8 mouse cellular contexts compared by ENCODE assay signal in the genomic region with DNA sequence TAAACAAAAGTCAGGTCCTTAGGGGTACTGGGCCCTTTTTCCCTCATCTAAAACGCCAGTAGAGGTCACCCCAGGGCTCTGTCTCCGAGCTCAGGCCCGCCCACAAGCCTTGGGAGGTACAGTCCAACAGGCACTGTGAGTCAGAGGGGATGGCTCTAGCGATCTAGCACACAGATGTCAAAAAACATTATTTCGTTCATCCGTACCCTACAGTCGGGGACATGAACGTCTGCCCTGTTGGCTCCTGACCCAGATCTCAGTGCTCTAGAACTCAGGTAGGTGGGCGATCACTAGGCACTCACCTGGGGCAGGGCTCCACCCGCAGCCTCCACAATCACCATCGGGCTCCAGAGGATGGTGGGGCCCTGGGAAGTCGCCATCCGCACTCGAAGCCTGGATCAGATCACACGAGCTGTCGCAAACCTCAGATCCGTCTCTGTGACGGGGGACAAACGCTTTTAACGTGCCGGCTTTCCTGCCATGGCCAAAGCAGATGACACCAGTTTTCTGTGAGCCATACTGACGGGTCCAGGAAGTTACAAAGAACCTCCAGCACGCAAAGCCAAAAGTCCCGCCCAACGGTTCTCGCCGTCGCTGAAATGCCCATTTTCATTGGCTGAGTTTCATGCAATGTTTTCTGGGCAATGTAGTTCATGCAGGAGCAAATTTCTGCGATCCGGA. TPM values are rescaled to one million over a fixed set of nuclear protein-coding genes. Genes with fewer than 3 reads are reported as not detected.
DNase-seq lines count a peak whose midpoint lies in the region; ATAC-seq and TF ChIP-seq lines count a peak whose summit lies in the region.

A gene (minus strand): TSS at position 568 of the 681 bp plus-strand sequence.

- no peaks in the 10 kb centered on the region for H3K27me3 ChIP-seq in ES-Bruce4 (ENCODE audit: control insufficient read depth, insufficient read depth, low read length, poor library complexity, severe bottlenecking)
- no peaks in the 10 kb centered on the region for H3K27me3 ChIP-seq in forebrain, embryonic 13.5 days
- H3K27me3 ChIP-seq in liver, postnatal 0 days (ENCODE audit: insufficient read depth, low read length): no peaks in the 10 kb centered on the region
- no peaks in the 10 kb centered on the region for H3K27me3 ChIP-seq in neural tube, embryonic 14.5 days (ENCODE audit: control insufficient read depth, insufficient read depth, low read length)

- no peaks in the 10 kb centered on the region for H3K9me3 ChIP-seq in ES-Bruce4 (replicated peaks; ENCODE audit: control insufficient read depth, insufficient read depth, low read length, poor library complexity, severe bottlenecking)
- no peaks in the 10 kb centered on the region for H3K9me3 ChIP-seq in forebrain, embryonic 13.5 days (replicated peaks)
- no peaks in the 10 kb centered on the region for H3K9me3 ChIP-seq in liver, postnatal 0 days (ENCODE audit: low read length)
- H3K9me3 ChIP-seq in neural tube, embryonic 14.5 days (ENCODE audit: control insufficient read depth, low read length): no peaks in the 10 kb centered on the region

- peak within 1 kb of the TSS; percentile 38; the same call in 1 of the 2 replicates for H3K9ac ChIP-seq in ES-Bruce4 (ENCODE audit: low read depth, poor library complexity, severe bottlenecking)
- peak within 1 kb of the TSS; percentile 74 for H3K9ac ChIP-seq in forebrain, embryonic 13.5 days
- H3K9ac ChIP-seq in liver, postnatal 0 days (replicated peaks): peak within 1 kb of the TSS; percentile 59
- H3K9ac ChIP-seq in neural tube, embryonic 14.5 days (replicated peaks; ENCODE audit: low read depth, low read length): peak within 1 kb of the TSS; percentile 56

- peak; percentile 27 for TF ChIP-seq POLR2A in ES-Bruce4 (IDR thresholded peaks at IDR 0.05; ENCODE audit: insufficient read depth, low read length)

- H3K4me1 ChIP-seq in ES-Bruce4 (ENCODE audit: control insufficient read depth, insufficient read depth, low read length): no peaks in the 10 kb centered on the region
- H3K4me1 ChIP-seq in forebrain, embryonic 13.5 days: peaks cover 10% of the 10 kb centered on the region
- peaks cover 6% of the 10 kb centered on the region; the same call in 1 of the 2 replicates for H3K4me1 ChIP-seq in liver, postnatal 0 days (ENCODE audit: insufficient read depth)
- peaks cover 8% of the 10 kb centered on the region for H3K4me1 ChIP-seq in neural tube, embryonic 14.5 days (ENCODE audit: control insufficient read depth, insufficient read depth, low read length)

- peak; percentile 57 for TF ChIP-seq CTCF in ES-Bruce4 (IDR thresholded peaks at IDR 0.05; ENCODE audit: low read depth, low read length)
- peak; percentile 60 for TF ChIP-seq CTCF in liver, postnatal 0 days (IDR thresholded peaks at IDR 0.05; ENCODE audit: low read depth)

- H3K27ac ChIP-seq in ES-Bruce4 (ENCODE audit: insufficient read depth, low read length): no peak within 1 kb of the TSS
- no peak within 1 kb of the TSS for H3K27ac ChIP-seq in forebrain, embryonic 13.5 days
- peak within 1 kb of the TSS; percentile 70 for H3K27ac ChIP-seq in liver, postnatal 0 days (ENCODE audit: low read depth)
- peak within 1 kb of the TSS; percentile 39; the same call in 1 of the 2 replicates for H3K27ac ChIP-seq in neural tube, embryonic 14.5 days (ENCODE audit: low read depth, low read length)

- H3K4me3 ChIP-seq in ES-Bruce4 (ENCODE audit: low read depth, low read length): peak within 1 kb of the TSS; percentile 96
- H3K4me3 ChIP-seq in forebrain, embryonic 13.5 days: peak within 1 kb of the TSS; percentile 59
- H3K4me3 ChIP-seq in liver, postnatal 0 days (ENCODE audit: low read depth, low read length): peak within 1 kb of the TSS; percentile 69
- peak within 1 kb of the TSS; percentile 61 for H3K4me3 ChIP-seq in neural tube, embryonic 14.5 days (ENCODE audit: low read depth, low read length)

- intact Hi-C loops in heart, postnatal 10 days (cut with DNase I): loop anchor here (5.0 kb wide), 3 partner anchors 51 to 176 kb away; a partner anchor contains a TSS

- peak; percentile 91 for DNase-seq in heart, postnatal 10 days
- DNase-seq in large intestine, adult 2 months (ENCODE audit: low read depth, low spot score): peak; percentile 85
- DNase-seq in liver, postnatal 0 days: peak; percentile 84
- DNase-seq in testis, postnatal 10 days (ENCODE audit: low spot score): peak; percentile 76

- peak; percentile 95 for ATAC-seq in cerebellum, adult (ENCODE audit: insufficient number of reproducible peaks, low FRiP score, low TSS enrichment)
- peak; percentile 94 for ATAC-seq in forebrain, embryonic 13.5 days
- peak; percentile 97 for ATAC-seq in liver, postnatal 0 days
- peak; percentile 96 for ATAC-seq in neural tube, embryonic 14.5 days (ENCODE audit: low read depth)

- H3K36me3 ChIP-seq in ES-Bruce4 (ENCODE audit: control insufficient read depth, insufficient read depth, low read length, poor library complexity, severe bottlenecking): peaks cover 4% of the 10 kb centered on the region
- peaks cover 32% of the 10 kb centered on the region for H3K36me3 ChIP-seq in forebrain, embryonic 13.5 days (ENCODE audit: poor library complexity, severe bottlenecking)
- peaks cover 15% of the 10 kb centered on the region for H3K36me3 ChIP-seq in liver, postnatal 0 days (replicated peaks; ENCODE audit: insufficient read depth, low read length)
- H3K36me3 ChIP-seq in neural tube, embryonic 14.5 days (ENCODE audit: control insufficient read depth, insufficient read depth, low read length): peaks cover 20% of the 10 kb centered on the region

- WGBS in forebrain, embryonic 13.5 days: under 1% methylated on average over 30 of the region's 30 CpGs
- WGBS in large intestine, adult 2 months: under 1% methylated on average over 30 of the region's 30 CpGs
- WGBS in liver, postnatal 0 days (ENCODE audit: insufficient replicate concordance): under 1% methylated on average over 30 of the region's 30 CpGs
- WGBS in neural tube, embryonic 14.5 days: under 1% methylated on average over 30 of the region's 30 CpGs

- H3K4me2 ChIP-seq in forebrain, embryonic 13.5 days: peak within 1 kb of the TSS; percentile 65
- peak within 1 kb of the TSS; percentile 74 for H3K4me2 ChIP-seq in liver, postnatal 0 days (ENCODE audit: low read depth, low read length)
- peak within 1 kb of the TSS; percentile 75 for H3K4me2 ChIP-seq in neural tube, embryonic 14.5 days (ENCODE audit: low read depth, low read length)

- no peak for TF ChIP-seq EP300 in ES-Bruce4 (IDR thresholded peaks at IDR 0.05; ENCODE audit: insufficient read depth, low read depth, low read length)
- no peak for TF ChIP-seq EP300 in liver, postnatal 0 days (IDR thresholded peaks at IDR 0.05; ENCODE audit: low read depth)

RNA-seq across cellular contexts. Expression of the gene that starts here (rescaled TPM):
- 7.3 and 8.2 TPM in 2 replicates for polyA plus RNA-seq in ES-Bruce4 (2011; ENCODE audit: insufficient read depth, insufficient read length, low read depth, missing spikeins)
- 21.0 and 22.6 TPM in 2 replicates for polyA plus RNA-seq in forebrain, embryonic 13.5 days (2015; fragmentation: Nextera tagmentation; extraction: Ambion mirVana)
- total RNA-seq in heart, postnatal 10 days (2021): 1 to 10 TPM; 3.8 to 5.3 TPM
- polyA plus RNA-seq in large intestine, adult 2 months (2012; rRNA removed): 11.9 and 14.2 TPM in 2 replicates
- 3.1 and 3.5 TPM in 2 replicates for polyA plus RNA-seq in liver, postnatal 0 days (2015; fragmentation: Nextera tagmentation; extraction: Ambion mirVana)
- polyA plus RNA-seq in neural tube, embryonic 14.5 days (2014; fragmentation: Nextera tagmentation; extraction: Ambion mirVana): 22.7 and 23.8 TPM in 2 replicates

Comparison
In these comparisons a context has a peak if more than half of its experiments do, and no peak if none do; other contexts are left out.
1. H3K27ac ChIP-seq: peak in liver, postnatal 0 days (single experiment) and neural tube, embryonic 14.5 days (single experiment); none in ES-Bruce4 (single experiment) and forebrain, embryonic 13.5 days (single experiment).
2. Peak in every context shown above with its lines, with median percentiles within 50 percentile points of each other: H3K4me3 ChIP-seq, H3K9ac ChIP-seq, ATAC-seq, H3K4me2 ChIP-seq and DNase-seq.